Mouse (Mus musculus) liver, postnatal 0 days (tissue): ENCODE measurements around the gene Spin1.
"Not testable (repeated sequence)": the region's sequence is repeated elsewhere in the genome, so short reads cannot be mapped to it uniquely, and the experiment has no call there.

Experiments
- CTCF ChIP-seq: sonication (generic); IDR thresholded peaks from 2 replicates; pipeline ENCODE4 v1.5.1; 2016; ENCODE audit warnings: antibody characterized with exemption, low read depth
- EP300 ChIP-seq: IDR thresholded peaks from 2 replicates; pipeline ENCODE4 v1.6.1; 2016; ENCODE audit warnings: antibody characterized with exemption, low read depth, mild to moderate bottlenecking

- TF ChIP-seq CTCF, EP300: not testable (repeated sequence)
Measured at GRCm38 (mm10) chr13:51114398-51114797, 13.7 kb downstream of the Spin1 start.
